Mouse (Mus musculus) CH12.LX (cell line): ENCODE measurements at regions not wholly inside any gene's neighbourhood (a gene's known extent, or its start where the extent isn't known, plus 50 kb on each side); places are given as distances from the start of the nearest gene placed in this dataset.

ENCODE experiments used
- DNase-seq: peaks from one replicate; pipeline ENCODE4 v3.0.0-alpha.2; 2013; ENCODE audit errors: extremely low read depth
- H3K27ac ChIP-seq: 2 replicates; pipeline ENCODE4 v1.5.1; 2012; ENCODE audit warnings: low read depth, mild to moderate bottlenecking, control low read depth, moderate library complexity; ENCODE audit not compliant: insufficient read depth
- H3K27me3 ChIP-seq: replicated peaks from 2 replicates; pipeline ENCODE3; 2012; ENCODE audit warnings: inconsistent platforms
- H3K36me3 ChIP-seq, 2 experiments: replicated peaks in 1 of 2; 2 replicates each; pipeline versions ENCODE3 to v1.6.1; 2012; ENCODE audit warnings: inconsistent platforms in 1 of 2, low read length in 1 of 2, mild to moderate bottlenecking in 1 of 2, mixed read lengths in 1 of 2, moderate library complexity in 1 of 2; ENCODE audit not compliant: control insufficient read depth in 1 of 2, insufficient read depth in 1 of 2
- H3K4me1 ChIP-seq, 2 experiments: 2 replicates each; pipeline ENCODE4 v1.6.1; 2012; ENCODE audit warnings: inconsistent platforms in 1 of 2, moderate library complexity in 1 of 2; ENCODE audit not compliant: insufficient read depth in 2 of 2, control insufficient read depth in 1 of 2
- H3K4me2 ChIP-seq: 2 replicates; pipeline ENCODE4 v1.6.1; 2012; ENCODE audit warnings: low read depth, mild to moderate bottlenecking, control low read depth; ENCODE audit not compliant: poor library complexity, insufficient read depth, severe bottlenecking
- H3K4me3 ChIP-seq, 3 experiments: fragments of 150-350 bp in 1 of 3; sonication (generic) in 1 of 3; replicated peaks in 1 of 3; 2 replicates each; pipeline versions ENCODE3 to v1.5.1; 2011 to 2012; ENCODE audit warnings: low read depth in 2 of 3, low read length in 2 of 3, mild to moderate bottlenecking in 2 of 3, moderate library complexity in 2 of 3, control low read depth in 1 of 3, improper control_type of control experiment in 1 of 3, inconsistent platforms in 1 of 3, mixed read lengths in 1 of 3; ENCODE audit not compliant: poor library complexity in 1 of 3
- H3K79me2 ChIP-seq: replicated peaks from 2 replicates; pipeline ENCODE4 v1.6.1; 2012; ENCODE audit warnings: mild to moderate bottlenecking, moderate library complexity; ENCODE audit not compliant: control insufficient read depth, poor library complexity, insufficient read depth, severe bottlenecking; ENCODE audit errors: extremely low read depth
- H3K9ac ChIP-seq: 2 replicates; pipeline ENCODE4 v1.6.1; 2012; ENCODE audit warnings: low read depth, mild to moderate bottlenecking, control low read depth, moderate library complexity; ENCODE audit not compliant: insufficient read depth
- H3K9me3 ChIP-seq: replicated peaks from 2 replicates; pipeline ENCODE3; 2012; ENCODE audit warnings: low read length, inconsistent platforms, mixed read lengths
- JUN ChIP-seq: IDR thresholded peaks from 2 replicates; pipeline ENCODE4 v1.6.1; 2011; ENCODE audit warnings: low read depth, mild to moderate bottlenecking, low read length, improper control_type of control experiment, moderate library complexity; ENCODE audit not compliant: insufficient read depth
- RAD21 ChIP-seq: IDR thresholded peaks from 2 replicates; pipeline ENCODE4 v1.6.1; 2011; ENCODE audit warnings: low read depth, mild to moderate bottlenecking, low read length, improper control_type of control experiment, moderate library complexity
- UBTF ChIP-seq: IDR thresholded peaks from 2 replicates; pipeline ENCODE4 v1.6.1; 2012; ENCODE audit warnings: low read depth, mild to moderate bottlenecking, inconsistent platforms, low read length, improper control_type of control experiment, moderate library complexity
- ZNF384 ChIP-seq: IDR thresholded peaks from 2 replicates; pipeline ENCODE4 v1.6.1; 2012; ENCODE audit warnings: low read depth, low read length, improper control_type of control experiment, inconsistent platforms
- dilution Hi-C: fragments of 300-500 bp; cut with MboI; formaldehyde crosslinking; loops from 2 replicates; pipeline ENCODE4 v1.14.3; 2020; ENCODE audit warnings: low sequenced_read_pairs; ENCODE audit not compliant: extremely low pct_unique_long_range_greater_than_20kb, extremely low pct_ligation_motif_present
- in situ Hi-C: fragments of 300-500 bp; cut with MboI; formaldehyde crosslinking; loops from 3 replicates; pipeline ENCODE4 v1.14.3; 2019; ENCODE audit warnings: low sequenced_read_pairs, low pct_ligation_motif_present, low pct_unique_long_range_greater_than_20kb, mixed read lengths

DNA sequence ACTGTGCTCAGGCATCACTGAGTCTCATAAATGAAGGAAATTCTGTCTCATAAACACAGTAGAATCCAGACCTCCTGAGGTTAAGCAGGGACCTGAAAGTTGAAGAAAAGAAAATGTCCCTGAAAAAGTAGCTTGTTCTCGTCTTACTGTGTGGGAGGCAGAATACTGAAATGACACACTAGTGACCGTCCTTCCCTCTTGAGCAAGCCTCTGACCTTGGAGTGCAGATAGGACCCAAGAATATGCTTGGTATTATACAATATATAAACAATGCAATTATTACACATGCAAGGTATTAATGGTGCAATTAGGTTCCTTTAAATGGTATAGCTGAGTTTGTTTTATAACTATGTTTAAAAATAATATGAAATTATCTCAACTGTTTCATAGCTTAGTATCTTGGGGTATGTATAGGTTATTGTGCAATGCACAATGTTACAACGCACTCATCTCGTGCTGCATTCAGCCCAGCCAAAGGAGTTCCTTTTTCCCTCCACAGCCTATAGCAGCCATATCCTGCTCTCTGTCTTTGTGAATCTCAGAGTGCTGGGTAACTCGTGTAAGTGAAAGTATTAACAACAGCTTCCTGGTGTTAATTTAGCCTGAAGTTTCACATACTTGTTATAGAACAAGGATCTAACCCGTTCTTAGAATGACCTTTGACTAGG lies 58.9 kb upstream of the Elovl5 start:
- Histone ChIP-seq H3K27me3 (no peaks in the 10 kb centered on the region), H3K4me2 (no peak overlapping the region)
- TF ChIP-seq ZNF384 (no peak), RAD21 (no peak), JUN (no peak), UBTF (no peak)
- TF ChIP-seq, all 38 proteins: peak for 0
- H3K9me3 ChIP-seq = no peaks in the 10 kb centered on the region
- H3K36me3 ChIP-seq = no peaks in the 10 kb centered on the region
- no peak overlapping the region for H3K27ac ChIP-seq
- no peaks in the 10 kb centered on the region for H3K79me2 ChIP-seq
- H3K4me1 ChIP-seq = peaks cover 0 to 5% of the 10 kb centered on the region in 2 experiments; a peak in 1 of 4 replicates
- DNase-seq = no peak
- in situ Hi-C loops = no loop called here
- no peak overlapping the region for H3K4me3 ChIP-seq
- no peak overlapping the region for H3K9ac ChIP-seq
- dilution Hi-C loops = no loop called here
